26 mouse cellular contexts compared by ENCODE assay signal in the genomic region with DNA sequence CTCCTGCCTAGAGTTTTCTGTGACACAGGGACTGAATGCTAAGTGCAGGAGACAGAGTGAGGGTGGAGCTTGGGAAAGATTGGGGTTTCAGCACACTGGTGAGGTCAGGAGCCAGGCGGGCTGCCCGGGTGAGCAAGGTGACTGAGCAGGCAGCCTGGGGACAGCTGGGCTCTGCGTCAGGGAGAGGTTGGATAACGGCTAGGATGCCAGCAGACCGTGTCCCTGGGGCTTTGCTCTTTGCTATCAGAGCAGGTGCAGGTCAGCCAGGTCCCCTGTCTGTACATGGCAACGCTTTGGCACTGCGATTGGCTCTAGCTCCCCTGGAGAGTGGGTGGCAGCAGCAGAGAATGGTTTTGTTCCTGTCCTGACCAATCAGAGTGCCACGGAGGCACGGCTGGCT. TPM values are rescaled to one million over a fixed set of nuclear protein-coding genes. Genes with fewer than 3 reads are reported as not detected.
DNase-seq lines count a peak whose midpoint lies in the region; ATAC-seq lines count a peak whose summit lies in the region.
"Had no signal": no experiment of that assay in that cellular context is flagged by ENCODE, and none has a peak within 500 bp of the region (broad histone marks: within the 10 kb centered on the region; RNA-seq: fewer than 3 reads in every experiment).

No protein-coding gene starts in this region.

- peak; percentile 47 for DNase-seq in adrenal gland, postnatal 14 days
- DNase-seq in adrenal gland, adult 2 months, result no peak
- peak; percentile 10 for DNase-seq in urinary bladder, postnatal 14 days (ENCODE audit: low spot score)
- no peak for DNase-seq in urinary bladder, adult 18-20 months (ENCODE audit: low spot score in 2 of 2)
- peak; percentile 80 for DNase-seq in gastrocnemius, postnatal 25 days
- no peak for DNase-seq in layer of hippocampus, postnatal 14 days (ENCODE audit: low spot score in 2 of 2)
- DNase-seq: adrenal gland, adult 8-10 months; cerebellum, adult 11 months; cerebellum, adult 9-10 months; cerebellum, postnatal 36 days; embryo, embryonic 11 days; heart, postnatal 10 days; kidney, adult 11 months; kidney, postnatal 4 days; layer of hippocampus, postnatal 36 days; liver, embryonic 13.5 days; lung, adult 18-20 months; lung, postnatal 14 days; midbrain, embryonic 14.5 days; retina, postnatal 1 day; right cerebral cortex, postnatal 14 days; thymus, adult 18-20 months; thymus, postnatal 25 days had no signal

- no peak for ATAC-seq in activated CD4-positive, CD25-positive, alpha-beta regulatory T cell, adult 4 months
- ATAC-seq: forebrain, embryonic 16.5 days; inflammation-experienced regulatory T-cells, adult 6 months had no signal

RNA-seq across cellular contexts. Expression of a gene that starts 12.6 kb away (rescaled TPM):
- 3.2 and 3.3 TPM in 2 replicates for total RNA-seq in adrenal gland, postnatal 14 days (2021)
- 1 to 10 TPM; 1.8 to 2.4 TPM for total RNA-seq in adrenal gland, adult 2 months (2021)
- 0.16 and 0.26 TPM in 2 replicates for polyA plus RNA-seq in adrenal gland, adult 2 months (2012; rRNA removed)
- total RNA-seq in gastrocnemius, postnatal 25 days (2021), result 1 to 10 TPM in 1 of 2 experiments, under 1 TPM in 1; 0.67 to 1.0 TPM
- total RNA-seq in layer of hippocampus, postnatal 14 days (2021), result 1 to 10 TPM; 3.3 to 5.2 TPM
- polyA plus RNA-seq in activated CD4-positive, CD25-positive, alpha-beta regulatory T cell, adult 4 months (2017; shearing (Covaris generic)), result 1 to 10 TPM; 2.4 to 4.2 TPM

RNA-seq across cellular contexts. Expression of a gene that starts 12.7 kb away (rescaled TPM):
- total RNA-seq in adrenal gland, postnatal 14 days (2021), result 41.5 and 45.4 TPM in 2 replicates
- 10 to 100 TPM; 31.2 to 54.3 TPM for total RNA-seq in adrenal gland, adult 2 months (2021)
- polyA plus RNA-seq in adrenal gland, adult 2 months (2012; rRNA removed), result 22.7 and 35.0 TPM in 2 replicates
- total RNA-seq in gastrocnemius, postnatal 25 days (2021), result 10 to 100 TPM; 18.1 to 21.0 TPM
- total RNA-seq in layer of hippocampus, postnatal 14 days (2021), result 10 to 100 TPM; 39.2 to 46.7 TPM
- 10 to 100 TPM; 18.4 to 24.2 TPM for polyA plus RNA-seq in activated CD4-positive, CD25-positive, alpha-beta regulatory T cell, adult 4 months (2017; shearing (Covaris generic))

RNA-seq across cellular contexts. Expression of a gene that starts 33.1 kb away (rescaled TPM):
- 70.7 and 71.6 TPM in 2 replicates for total RNA-seq in adrenal gland, postnatal 14 days (2021)
- total RNA-seq in adrenal gland, adult 2 months (2021), result 10 to 100 TPM; 82.5 to 89.1 TPM
- 18.5 and 24.8 TPM in 2 replicates for polyA plus RNA-seq in adrenal gland, adult 2 months (2012; rRNA removed)
- 10 to 100 TPM; 31.1 to 34.2 TPM for total RNA-seq in gastrocnemius, postnatal 25 days (2021)
- total RNA-seq in layer of hippocampus, postnatal 14 days (2021), result 10 to 100 TPM; 78.9 to 93.8 TPM
- 10 to 100 TPM; 68.2 to 93.5 TPM for polyA plus RNA-seq in activated CD4-positive, CD25-positive, alpha-beta regulatory T cell, adult 4 months (2017; shearing (Covaris generic))

Comparison
In these comparisons a context has a peak if more than half of its experiments do, and no peak if none do; other contexts are left out.
1. DNase-seq: peak in adrenal gland, postnatal 14 days (single experiment), urinary bladder, postnatal 14 days (single experiment) and gastrocnemius, postnatal 25 days (single experiment); none in adrenal gland, adult 2 months (single experiment), urinary bladder, adult 18-20 months (0 of 2) and layer of hippocampus, postnatal 14 days (0 of 2).